ENCODE assay signal across 14 mouse cellular contexts in genomic region chr7:90061701-90062100, GRCm38 (mm10).
DNase-seq lines count a peak whose midpoint lies in the region; ATAC-seq and TF ChIP-seq lines count a peak whose summit lies in the region.
"Had no signal": no experiment of that assay in that cellular context is flagged by ENCODE, and none has a peak within 500 bp of the region (broad histone marks: within the 10 kb centered on the region; RNA-seq: fewer than 3 reads in every experiment).

No protein-coding gene starts in this region.

- TF ChIP-seq EP300 in liver, postnatal 0 days (IDR thresholded peaks at IDR 0.05; ENCODE audit: low read depth) = no peak

- no peak for DNase-seq in layer of hippocampus, adult 2 months (ENCODE audit: low spot score in 2 of 2)
- DNase-seq in layer of hippocampus, adult 9-10 months (ENCODE audit: low spot score) = no peak
- DNase-seq in embryonic facial prominence, embryonic 14.5 days (ENCODE audit: low spot score) = peak; percentile 64
- no peak for DNase-seq in liver, postnatal 0 days
- DNase-seq in cerebellum, adult 18-20 months = no peak
- DNase-seq in urinary bladder, adult 18-20 months (ENCODE audit: low spot score in 2 of 2) = no peak
- DNase-seq: adrenal gland, postnatal 36 days; cerebellum, adult 11-12 months; forebrain, postnatal 0 days; kidney, postnatal 25 days; right cerebral cortex, postnatal 4 days had no signal

- H3K27ac ChIP-seq in layer of hippocampus, adult 2 months = peak overlapping the region; percentile 81
- H3K27ac ChIP-seq in embryonic facial prominence, embryonic 14.5 days (replicated peaks; ENCODE audit: low read depth, low read length) = peak overlapping the region; percentile 68
- peak overlapping the region; percentile 94 for H3K27ac ChIP-seq in liver, postnatal 0 days (ENCODE audit: low read depth)
- H3K27ac ChIP-seq: hindbrain, embryonic 10.5 days had no signal

- peaks cover 11% of the 10 kb centered on the region for H3K36me3 ChIP-seq in erythroblast, embryonic 14.5 days (ENCODE audit: control insufficient read depth)
- H3K36me3 ChIP-seq in embryonic facial prominence, embryonic 14.5 days (ENCODE audit: control insufficient read depth, insufficient read depth, low read length) = no peaks in the 10 kb centered on the region
- no peaks in the 10 kb centered on the region for H3K36me3 ChIP-seq in liver, postnatal 0 days (replicated peaks; ENCODE audit: insufficient read depth, low read length)
- H3K36me3 ChIP-seq: hindbrain, embryonic 10.5 days had no signal

- H3K9me3 ChIP-seq in erythroblast, embryonic 14.5 days (ENCODE audit: control insufficient read depth, low read length) = no peaks in the 10 kb centered on the region
- H3K9me3 ChIP-seq in embryonic facial prominence, embryonic 14.5 days (ENCODE audit: control insufficient read depth, low read length) = no peaks in the 10 kb centered on the region
- no peaks in the 10 kb centered on the region for H3K9me3 ChIP-seq in liver, postnatal 0 days (ENCODE audit: low read length)
- H3K9me3 ChIP-seq: hindbrain, embryonic 10.5 days had no signal

- peak overlapping the region; percentile 63 for H3K4me3 ChIP-seq in erythroblast, embryonic 14.5 days (replicated peaks)
- no peak overlapping the region for H3K4me3 ChIP-seq in layer of hippocampus, adult 2 months
- H3K4me3 ChIP-seq in embryonic facial prominence, embryonic 14.5 days (ENCODE audit: low read depth, low read length) = no peak overlapping the region
- H3K4me3 ChIP-seq in liver, postnatal 0 days (ENCODE audit: low read depth, low read length) = peak overlapping the region; percentile 23
- H3K4me3 ChIP-seq: hindbrain, embryonic 10.5 days had no signal

- WGBS in embryonic facial prominence, embryonic 14.5 days = 46% methylated on average over 7 of the region's 7 CpGs
- WGBS in liver, postnatal 0 days (ENCODE audit: insufficient replicate concordance) = 58% methylated on average over 7 of the region's 7 CpGs

- H3K27me3 ChIP-seq in erythroblast, embryonic 14.5 days (ENCODE audit: control insufficient read depth) = no peaks in the 10 kb centered on the region
- H3K27me3 ChIP-seq in embryonic facial prominence, embryonic 14.5 days (replicated peaks; ENCODE audit: control insufficient read depth, insufficient read depth, low read length) = no peaks in the 10 kb centered on the region
- no peaks in the 10 kb centered on the region for H3K27me3 ChIP-seq in liver, postnatal 0 days (ENCODE audit: insufficient read depth, low read length)

- no peak for TF ChIP-seq CTCF in layer of hippocampus, adult 2 months (conservative IDR thresholded peaks at IDR 0.05)
- TF ChIP-seq CTCF in liver, postnatal 0 days (IDR thresholded peaks at IDR 0.05; ENCODE audit: low read depth) = no peak

- H3K4me1 ChIP-seq in erythroblast, embryonic 14.5 days (ENCODE audit: control insufficient read depth) = peaks cover 99% of the 10 kb centered on the region
- H3K4me1 ChIP-seq in embryonic facial prominence, embryonic 14.5 days (ENCODE audit: control insufficient read depth, insufficient read depth, low read length) = peaks cover 30% of the 10 kb centered on the region
- H3K4me1 ChIP-seq in liver, postnatal 0 days (ENCODE audit: insufficient read depth) = peaks cover 78% of the 10 kb centered on the region

- no peak for ATAC-seq in erythroblast, adult 5-6 weeks (replicated peaks; ENCODE audit: low FRiP score, poor library complexity, severe bottlenecking)
- no peak for ATAC-seq in embryonic facial prominence, embryonic 14.5 days (ENCODE audit: low read depth)
- ATAC-seq in liver, postnatal 0 days = no peak
- ATAC-seq: forebrain, postnatal 0 days had no signal

- H3K4me2 ChIP-seq in embryonic facial prominence, embryonic 14.5 days (ENCODE audit: low read depth, low read length) = peak overlapping the region; percentile 33
- H3K4me2 ChIP-seq in liver, postnatal 0 days (ENCODE audit: low read depth, low read length) = peak overlapping the region; percentile 66

- no peak overlapping the region; the same call in 1 of the 2 replicates for H3K9ac ChIP-seq in embryonic facial prominence, embryonic 14.5 days (ENCODE audit: low read depth, low read length)
- peak overlapping the region; percentile 57 for H3K9ac ChIP-seq in liver, postnatal 0 days (replicated peaks)
- H3K9ac ChIP-seq: forebrain, postnatal 0 days had no signal

Comparison
In these comparisons a context has a peak if more than half of its experiments do, and no peak if none do; other contexts are left out.
1. H3K4me3 ChIP-seq: peak in erythroblast, embryonic 14.5 days (single experiment) and liver, postnatal 0 days (single experiment); none in layer of hippocampus, adult 2 months (single experiment) and embryonic facial prominence, embryonic 14.5 days (single experiment).
2. Peak in every context shown above with its lines, with median percentiles within 50 percentile points of each other: H3K27ac ChIP-seq.